Mouse (Mus musculus) kidney, postnatal 10 days (tissue): Measurements from ENCODE around the gene Xylt1.

Experiments
- DNase-seq: peaks from one replicate; pipeline ENCODE4 v3.0.0; 2021; ENCODE audit warnings: mixed read lengths

The Xylt1 gene

DNA sequence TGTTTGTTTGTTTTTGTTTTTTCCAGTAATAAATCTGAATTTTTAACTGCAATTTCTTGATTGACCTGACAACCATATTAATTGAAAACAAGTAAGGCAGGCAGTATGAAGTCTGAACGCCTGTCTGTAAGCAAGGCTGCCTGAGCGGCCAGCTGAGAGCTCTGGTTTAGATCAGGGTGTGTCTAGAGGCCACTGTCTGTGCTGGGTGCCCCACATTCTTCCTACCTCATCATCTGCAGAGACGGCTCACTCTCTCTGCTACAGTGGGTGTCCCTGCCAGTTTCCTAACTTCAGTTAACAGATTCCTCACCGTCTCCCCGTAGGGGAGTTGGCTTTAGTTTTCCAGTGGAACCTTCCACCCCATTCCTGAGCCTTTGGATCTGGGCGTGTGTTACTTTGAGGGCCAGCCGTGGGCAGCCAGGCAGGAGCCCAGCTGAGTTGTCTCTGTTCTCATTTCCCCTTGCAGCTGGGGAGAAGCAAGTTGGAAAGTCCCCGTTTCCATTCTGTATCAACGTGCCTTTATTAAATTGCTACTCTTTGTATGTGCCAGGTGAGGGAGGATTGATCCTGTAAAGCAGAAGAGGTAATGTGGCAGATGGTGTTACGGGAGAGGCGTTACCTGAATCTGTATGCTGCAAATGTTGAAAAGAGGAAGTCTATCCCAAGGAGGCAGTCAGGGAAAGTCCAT, 187.0 kb downstream of the Xylt1 start:
- DNase-seq = no peak

DNA sequence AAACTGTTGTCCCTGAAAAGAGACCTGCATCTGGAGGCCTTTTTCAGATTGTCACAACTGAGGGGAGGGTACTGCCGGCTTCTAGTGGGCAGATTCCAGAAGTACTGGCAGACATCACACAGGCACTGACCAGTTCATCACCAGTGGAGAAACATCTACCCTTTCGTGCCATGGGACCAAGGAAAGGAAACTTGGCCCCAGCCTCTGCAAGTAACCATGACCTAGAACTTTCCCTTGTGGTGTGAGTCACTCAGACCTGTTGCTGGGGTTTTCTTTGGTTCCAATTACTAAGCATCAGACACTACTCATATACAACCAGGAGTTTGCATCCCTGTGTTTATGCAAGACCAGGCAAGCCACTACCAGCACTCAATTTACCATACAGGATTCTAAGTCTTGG, 190.4 kb downstream of the Xylt1 start:
- DNase-seq = no peak

DNA sequence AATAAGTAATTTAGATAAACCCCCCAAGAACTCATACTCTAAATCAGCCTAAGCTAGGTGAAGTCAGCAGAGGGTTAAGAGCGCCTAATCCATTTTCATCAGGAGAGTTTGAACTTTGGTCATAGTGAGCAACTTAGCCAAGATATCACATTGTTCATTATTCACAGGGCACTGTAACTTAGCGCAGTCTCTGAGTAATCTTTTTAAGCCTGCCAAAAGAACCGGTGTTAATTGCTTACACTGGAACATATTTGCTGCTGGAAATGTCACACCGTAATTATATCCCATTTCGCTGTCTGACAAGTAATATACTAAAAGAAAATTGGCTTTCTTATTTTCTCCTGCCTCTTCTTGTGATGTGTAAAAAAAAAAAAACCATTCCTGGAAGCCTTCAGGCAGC, 190.9 kb downstream of the Xylt1 start:
- DNase-seq = no peak

DNA sequence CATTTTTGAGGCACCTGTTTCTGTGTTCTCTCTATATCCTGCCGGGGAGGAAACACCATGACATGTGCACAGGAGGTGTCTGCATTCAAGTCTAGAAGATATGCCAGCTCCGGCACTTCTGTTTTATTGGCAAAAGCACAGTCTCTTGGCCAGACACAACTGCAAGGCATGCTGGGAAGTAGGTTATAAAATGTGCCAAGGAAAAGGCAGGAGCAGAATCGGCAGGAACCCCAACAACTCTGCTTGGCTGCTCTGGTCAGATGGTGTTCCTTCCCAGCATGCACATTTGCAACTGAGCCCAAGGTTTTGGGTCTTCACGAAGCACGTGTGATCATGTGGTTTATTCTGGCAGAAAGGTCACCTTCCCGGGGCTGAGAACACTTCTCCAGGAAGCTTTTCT, 192.4 kb downstream of the Xylt1 start:
- DNase-seq = no peak

DNA sequence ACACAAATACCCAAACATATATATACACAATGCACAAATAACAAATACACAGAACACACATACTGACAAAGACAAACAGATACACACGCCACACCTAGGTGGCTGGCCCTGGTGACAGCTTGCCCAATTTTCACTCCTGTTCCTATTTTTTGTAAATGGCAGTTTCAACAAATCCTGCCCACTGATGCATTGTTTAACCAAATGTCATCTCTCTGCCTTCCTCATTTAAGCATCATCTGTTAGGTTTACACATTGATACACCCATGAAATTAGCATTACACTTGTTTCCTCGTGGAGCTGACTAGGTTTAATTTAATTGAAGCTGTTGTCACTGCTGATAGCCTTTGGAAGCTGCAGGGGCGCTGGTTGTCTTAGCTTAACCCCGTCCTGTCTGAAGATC, 194.6 kb downstream of the Xylt1 start:
- DNase-seq = no peak

DNA sequence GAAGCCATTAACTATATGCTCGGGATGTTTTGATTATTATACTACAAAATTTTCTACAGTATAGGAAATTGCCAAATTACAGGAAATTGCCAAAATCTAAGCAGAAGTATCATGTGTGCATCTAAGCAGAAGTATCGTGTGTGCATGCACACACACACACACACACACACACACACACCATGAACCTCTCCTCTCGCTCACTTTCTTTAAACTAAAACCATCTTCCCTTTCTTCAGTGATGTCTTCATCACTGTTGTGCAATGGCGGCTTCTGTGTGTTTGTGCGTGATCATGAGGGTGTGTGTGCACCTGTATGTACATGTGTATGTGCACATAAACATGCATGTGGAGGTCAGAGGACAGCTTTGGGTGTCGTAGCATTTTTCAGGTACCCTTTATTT, 196.3 kb downstream of the Xylt1 start:
- no peak for DNase-seq

DNA sequence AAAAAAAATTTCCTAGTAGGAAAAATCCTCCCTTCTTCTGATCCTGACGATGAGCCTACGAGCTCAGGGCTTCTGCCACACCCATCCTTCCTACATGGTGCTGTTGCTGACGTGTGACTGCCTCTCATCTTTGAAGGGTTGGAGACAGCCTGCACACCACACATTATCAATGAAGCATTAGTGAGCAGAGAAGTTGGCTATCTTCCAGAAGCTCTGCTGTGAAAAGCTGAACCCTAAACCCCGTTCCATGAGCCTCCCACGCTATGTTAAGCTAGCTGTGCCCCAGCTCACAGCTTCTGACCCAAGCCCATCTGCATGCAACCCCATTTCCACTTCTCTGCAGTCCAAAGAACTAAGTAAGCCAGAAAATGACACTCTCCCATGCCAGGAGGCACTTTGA, 204.4 kb downstream of the Xylt1 start:
- DNase-seq = no peak

DNA sequence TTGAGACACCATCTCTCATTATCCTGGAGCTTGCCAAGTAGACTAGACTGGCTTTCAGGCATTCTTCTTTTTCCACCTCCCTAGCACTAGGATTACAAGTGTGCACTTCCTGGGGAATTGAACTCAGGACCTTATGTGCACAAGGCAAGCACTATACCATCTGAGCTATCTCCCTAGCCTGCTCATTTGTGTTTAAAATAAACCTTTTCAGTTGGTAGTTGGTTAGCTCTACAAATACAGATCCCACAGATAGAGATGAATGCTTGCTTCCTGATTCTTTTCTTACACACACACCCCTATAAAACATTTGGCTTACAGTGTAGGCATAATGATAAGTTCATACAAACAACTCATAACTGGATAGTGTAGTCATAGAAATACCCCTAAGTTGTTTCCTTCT, 206.0 kb downstream of the Xylt1 start:
- DNase-seq = no peak

DNA sequence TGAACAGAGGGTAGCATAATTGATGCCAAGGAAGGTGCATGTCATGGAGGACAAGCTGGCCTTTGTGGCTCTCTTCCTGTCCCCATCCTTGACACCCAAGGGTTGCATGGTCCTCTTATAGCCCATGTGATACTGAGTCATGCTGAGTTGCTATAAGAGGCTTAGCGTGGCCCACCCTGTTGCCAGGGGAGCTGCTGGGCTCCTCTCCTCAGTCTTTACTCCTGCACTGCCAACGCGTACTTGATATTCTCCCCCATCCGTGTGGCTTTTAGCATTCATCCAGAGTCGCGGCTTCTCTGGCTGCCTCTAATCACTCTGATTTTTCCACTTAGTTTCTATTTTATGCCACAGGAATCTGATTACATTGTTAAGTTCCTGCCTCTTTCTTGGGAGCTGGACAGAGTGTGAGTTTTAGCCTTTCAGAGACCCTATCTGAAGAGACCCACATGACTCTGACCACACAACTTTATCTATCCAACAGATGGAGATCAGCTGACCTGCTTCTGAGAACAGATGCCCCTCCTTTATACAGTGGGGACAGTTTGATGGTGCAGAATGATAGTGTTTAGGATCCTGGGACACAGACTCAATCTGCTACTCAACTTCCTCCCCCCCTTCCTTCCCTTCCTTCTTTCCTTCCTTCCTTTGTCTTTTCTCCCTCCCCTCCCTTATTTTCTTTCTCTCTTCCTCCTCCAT, 206.6 kb downstream of the Xylt1 start:
- no peak for DNase-seq

DNA sequence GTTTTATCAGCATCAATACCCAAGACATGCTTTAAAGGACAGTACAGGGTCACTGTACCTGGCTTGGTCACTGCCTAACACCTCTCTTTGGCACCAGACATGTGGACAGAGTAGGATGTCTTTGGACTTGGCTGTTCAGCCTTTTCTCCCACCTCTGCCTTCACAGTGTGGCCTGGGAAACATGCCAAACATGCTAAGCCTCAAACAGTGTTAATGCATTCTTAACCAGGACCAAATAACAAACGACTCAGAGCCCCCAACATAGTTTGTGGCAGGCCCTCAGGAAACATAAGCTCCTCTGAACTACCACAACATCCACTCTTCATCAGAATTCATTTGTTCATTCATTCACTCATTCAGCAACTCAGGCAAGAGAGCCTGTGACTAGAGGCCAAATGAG, 207.6 kb downstream of the Xylt1 start:
- peak; percentile 22 for DNase-seq

DNA sequence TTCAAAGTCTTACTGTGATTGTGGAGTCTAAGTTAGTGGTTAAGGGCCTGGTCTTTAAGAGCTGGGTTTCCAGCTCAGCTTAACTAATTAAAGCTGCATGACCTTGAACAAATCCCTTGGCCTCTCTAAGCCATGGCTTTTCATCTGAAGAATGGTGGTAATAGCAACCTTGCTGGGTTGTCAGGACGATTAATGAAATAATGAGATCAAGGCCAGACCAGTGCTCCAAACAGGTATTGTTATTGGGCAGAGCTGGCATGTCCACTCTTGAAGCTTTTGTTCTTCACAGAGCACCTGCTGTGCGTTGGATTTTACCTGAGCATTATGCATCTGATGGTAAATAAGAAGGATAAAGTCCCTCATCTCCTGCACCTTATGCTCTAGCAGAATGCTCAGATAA, 208.6 kb downstream of the Xylt1 start:
- no peak for DNase-seq

DNA sequence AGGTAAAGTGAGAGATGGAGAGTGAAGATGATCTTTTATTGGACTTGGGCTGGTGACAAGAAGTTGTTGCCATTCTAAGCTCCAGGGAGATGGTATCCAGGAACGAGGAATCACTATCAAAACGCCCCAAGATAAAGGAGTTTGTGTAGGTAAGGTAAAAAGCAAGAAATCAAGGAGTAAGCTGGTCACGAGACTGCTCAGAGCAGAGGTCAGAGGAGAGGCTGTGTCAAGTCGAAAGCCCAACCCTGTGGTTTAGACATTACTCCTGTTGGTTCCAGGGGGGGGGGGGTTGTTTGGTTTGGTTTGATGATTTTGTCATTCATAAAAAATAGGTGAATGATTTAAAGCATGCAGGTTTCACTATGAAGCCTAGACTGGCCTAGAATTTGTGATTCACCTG, 209.0 kb downstream of the Xylt1 start:
- no peak for DNase-seq

DNA sequence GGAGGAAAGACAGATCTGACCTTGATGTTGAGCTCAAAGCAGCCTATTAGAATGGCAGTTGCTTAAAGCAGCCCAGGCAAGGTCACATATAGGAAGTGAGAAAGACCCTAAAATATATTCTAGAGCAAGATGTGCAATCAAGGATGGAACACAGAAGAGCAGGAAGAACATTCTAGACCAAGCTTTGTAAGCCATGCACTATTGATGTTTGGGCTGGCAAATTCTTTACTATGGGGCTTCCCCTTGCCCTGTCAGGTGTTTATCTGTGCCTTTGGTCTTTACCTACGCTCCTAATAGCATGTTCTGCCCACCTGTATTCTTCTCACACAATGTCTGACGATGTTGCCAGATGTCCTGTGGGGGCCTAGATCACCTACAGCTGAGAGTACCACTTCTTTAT, 213.4 kb downstream of the Xylt1 start:
- no peak for DNase-seq

DNA sequence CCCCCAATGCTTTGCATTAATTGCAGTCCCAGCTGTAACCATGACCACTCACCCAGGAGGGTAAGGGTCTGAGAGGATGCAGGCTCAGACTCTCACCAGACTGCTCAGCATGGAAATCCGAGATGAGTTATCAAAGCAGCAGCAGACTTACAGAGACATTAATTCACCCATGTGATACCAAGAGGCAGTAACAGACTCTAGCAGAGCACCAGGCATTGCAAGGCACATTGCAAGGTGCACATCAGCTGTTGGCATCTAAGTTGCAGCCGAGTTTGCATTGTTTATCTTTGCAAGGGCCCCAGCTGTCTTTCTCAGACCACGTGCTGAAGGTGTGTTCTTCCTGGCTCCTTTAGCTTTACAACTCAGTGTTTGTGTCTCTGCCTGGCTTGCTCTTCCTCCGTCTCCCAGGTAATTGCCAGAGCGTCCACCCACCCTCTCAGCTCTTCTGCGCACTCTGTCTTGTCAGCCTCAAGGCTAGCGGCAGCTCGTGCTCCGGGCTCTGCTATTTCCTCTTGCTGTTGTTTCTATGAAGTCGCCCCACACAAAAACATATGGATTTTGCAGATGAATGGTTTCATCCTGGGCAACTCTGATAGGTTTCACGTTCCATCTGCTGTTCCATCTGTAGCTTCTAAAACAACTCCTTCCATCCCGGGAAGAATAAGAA, 214.4 kb downstream of the Xylt1 start:
- no peak for DNase-seq

DNA sequence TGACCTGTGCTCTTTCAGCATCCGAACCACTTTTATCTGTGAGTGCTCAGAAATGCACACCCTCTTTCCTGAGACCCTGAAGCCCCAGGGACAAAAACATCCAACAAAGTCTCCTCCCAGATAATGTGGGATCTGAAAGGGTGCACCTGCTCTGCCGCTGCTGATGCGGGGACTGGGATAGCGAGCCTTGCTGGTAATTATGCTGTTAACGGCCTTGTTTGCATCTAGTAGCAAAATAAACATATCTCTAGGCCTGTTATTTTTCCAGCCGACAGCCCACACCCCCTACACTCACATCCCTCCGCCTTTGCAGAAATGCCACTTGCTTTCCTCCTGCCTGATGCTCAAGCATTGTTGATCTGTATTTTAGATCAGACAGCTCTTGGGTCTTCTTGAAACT, 219.7 kb downstream of the Xylt1 start:
- no peak for DNase-seq

DNA sequence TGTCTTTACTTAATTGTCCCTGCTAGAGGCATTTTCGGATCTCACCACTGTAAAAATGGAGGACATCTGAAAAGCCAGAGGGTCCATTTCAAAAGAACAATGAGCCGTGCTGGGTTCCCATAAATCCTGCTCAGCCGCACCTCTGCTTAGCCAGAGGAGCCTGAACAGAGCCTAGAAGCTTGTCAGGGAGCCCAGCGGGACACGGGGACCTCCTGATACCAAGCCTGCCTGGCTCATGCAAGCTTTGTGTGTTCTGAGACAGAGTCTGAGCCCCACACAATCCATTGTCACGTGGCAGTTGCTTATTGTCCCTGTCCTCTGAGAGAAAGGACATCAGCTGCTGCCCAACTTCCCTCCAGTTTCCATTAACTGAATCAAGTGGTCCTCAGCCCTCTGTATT, 229.7 kb downstream of the Xylt1 start:
- DNase-seq = no peak

DNA sequence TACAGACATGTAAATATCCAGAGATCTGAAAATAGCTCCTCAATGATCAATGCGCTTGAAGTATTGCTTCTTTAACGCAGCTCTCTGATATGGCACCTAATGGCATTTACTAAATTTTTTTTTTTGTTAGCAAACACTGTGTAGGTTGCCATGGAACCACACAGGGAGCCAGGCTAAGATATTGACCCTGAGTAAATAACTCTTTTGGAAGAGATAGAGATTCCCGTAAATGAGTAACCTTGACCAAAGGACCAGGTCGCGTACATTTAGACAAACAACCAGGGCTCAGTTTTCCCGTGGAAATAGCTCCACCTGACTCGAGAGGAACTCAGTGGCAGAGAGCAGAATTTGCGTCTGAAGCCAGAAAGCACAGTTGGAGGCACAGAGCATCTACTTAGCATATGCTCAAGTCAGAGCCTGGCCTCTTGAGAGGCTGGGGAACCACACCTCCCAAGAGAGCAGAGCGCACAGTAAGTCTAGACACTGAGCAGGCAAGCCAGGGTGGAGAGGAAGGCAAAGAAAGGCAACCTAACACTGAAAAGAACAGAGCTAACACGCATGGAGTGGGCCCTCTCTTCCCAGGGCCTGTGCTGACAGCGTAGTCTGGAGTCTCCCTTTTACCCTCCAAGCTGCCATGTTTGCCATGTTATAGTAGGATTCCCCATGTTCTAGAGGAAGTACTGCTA, 232.2 kb downstream of the Xylt1 start:
- DNase-seq = no peak

DNA sequence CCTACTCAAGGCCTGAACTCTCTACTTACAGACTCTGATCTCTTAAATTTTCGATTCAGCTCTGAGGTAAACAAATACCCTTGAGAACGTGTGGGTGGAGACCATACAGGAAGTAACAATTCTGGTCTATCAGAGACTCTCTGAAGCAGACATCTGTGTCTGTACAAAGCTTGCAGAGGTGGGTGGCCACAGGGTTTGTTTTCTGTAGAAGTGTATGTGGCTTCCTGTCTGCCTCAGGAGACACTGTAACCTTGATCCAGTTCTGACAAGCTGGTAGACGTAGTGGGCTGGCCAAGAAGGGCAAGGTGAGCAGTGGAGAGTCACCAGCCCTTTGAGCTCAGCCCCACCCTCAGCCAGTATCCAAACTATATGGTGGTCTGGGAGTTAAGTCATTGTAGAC, 233.0 kb downstream of the Xylt1 start:
- no peak for DNase-seq

DNA sequence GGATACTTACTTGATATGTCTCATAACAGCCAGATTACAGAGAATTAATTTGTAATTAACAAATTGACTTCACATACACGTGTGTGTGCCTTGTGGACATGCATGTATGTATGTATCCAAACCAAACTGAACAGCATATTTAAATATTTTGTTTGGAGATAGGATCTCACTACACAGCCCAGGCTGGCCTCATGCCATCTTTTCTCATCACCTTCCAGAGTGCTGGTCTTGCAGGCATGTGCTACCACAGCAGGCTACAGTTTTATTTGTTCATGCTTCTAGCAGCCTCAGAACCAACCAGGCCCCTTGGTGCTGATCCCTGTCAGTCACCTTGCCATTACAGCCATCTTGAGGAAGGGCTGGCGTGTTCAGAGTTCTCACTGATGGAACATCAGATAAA, 233.6 kb downstream of the Xylt1 start:
- DNase-seq = no peak

DNA sequence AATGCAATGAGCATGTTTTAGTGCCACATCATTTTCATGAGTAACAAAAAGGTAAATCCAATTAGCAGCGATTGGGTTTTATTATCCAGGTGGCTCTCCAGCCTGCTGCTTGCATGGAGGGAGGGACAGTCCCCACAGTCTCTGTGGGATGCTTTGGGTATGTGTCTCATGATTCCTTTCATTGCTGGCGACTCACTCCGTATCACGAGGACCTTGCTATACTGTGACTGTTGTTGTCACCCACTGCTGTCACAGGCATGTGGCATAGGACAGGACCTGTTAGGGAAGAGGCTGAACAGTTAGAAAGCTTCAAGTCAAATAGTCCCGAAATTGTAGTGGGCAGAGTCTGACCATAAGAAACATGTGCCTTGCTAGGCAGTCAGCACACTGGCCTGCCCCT, 234.1 kb downstream of the Xylt1 start:
- no peak for DNase-seq

DNA sequence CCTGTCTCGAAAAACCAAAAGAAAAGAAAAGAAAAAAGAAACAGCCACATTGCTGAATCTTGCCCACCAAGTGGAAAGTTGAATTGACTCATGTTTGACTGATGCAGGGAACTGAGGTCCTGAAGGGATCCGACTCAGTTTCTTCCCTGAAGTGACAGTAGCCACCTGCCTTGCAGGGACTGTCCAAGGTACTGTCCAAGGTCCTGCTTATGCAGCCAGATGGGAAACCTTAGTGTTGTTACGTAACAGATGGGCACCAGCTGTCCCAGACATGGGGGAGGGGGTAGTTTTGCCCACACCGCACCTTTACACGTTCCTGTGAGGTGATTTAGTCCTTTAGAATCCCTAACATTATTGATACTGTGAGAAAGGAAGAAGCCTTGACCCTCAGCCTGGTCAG, 235.5 kb downstream of the Xylt1 start:
- peak; percentile 40 for DNase-seq

DNA sequence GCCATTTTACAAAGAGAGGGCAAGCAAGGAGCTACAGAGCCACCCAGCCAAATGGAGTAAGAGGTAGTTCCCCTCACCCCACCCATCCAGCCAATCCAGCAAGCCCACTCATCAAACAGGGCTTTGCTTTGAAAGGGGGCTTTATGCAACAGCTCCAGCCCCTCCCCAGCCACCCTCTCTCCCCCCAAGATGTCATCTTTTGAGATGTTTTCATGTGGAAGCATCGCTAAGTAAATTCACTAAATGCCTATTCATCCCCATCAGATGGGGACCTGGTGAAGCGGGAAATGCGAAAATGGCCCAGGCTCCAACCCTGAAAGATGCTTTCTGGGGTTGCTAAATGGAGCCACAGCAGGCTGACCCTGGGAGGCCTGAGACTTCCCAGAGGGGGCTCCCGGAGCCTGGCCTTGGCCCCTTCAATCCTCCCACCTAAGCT, 238.0 kb downstream of the Xylt1 start:
- DNase-seq = no peak

DNA sequence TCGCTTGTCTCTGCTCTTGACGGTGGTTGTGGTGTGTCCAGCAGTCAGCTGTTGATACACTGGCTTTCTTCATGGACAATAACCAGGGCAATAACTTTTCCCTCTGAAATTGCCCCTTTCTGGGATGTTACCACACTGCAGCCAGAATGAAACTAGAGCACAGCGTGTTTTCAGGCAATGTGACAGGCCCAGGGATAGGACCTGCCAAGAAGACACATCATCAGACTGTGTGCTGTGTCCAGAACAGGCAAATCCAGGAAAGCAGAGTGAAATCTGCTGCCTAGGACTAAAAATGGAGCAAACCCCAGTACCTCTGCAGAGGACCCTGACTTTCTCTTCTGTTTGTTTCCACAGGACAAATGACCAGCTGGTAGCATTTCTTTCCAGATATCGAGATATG, 240.8 kb downstream of the Xylt1 start:
- DNase-seq = no peak

DNA sequence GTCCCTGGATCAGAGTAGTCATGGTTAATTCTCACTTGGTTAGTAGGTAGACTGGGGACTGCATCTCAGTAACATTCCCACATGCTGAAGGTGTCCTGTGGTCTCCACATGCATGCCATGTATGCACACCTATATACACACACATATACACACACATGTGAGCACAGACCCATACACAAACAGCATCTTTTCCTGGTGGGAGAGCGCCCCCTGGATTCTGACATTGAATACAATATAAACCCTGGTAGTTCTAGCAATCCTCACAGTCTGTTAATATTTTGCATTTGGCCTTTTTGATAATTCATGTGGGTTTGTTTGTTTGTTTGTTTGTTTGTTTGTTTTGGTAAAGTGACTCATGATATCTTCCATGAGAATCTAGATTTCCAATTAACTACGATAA, 242.0 kb downstream of the Xylt1 start:
- peak; percentile 67 for DNase-seq
